Mouse (Mus musculus) spleen, adult 18-20 months (tissue): ENCODE results near the gene Mllt10.

Source experiments
- DNase-seq, 2 experiments: peaks; one replicate each; pipeline ENCODE4 v3.0.0; 2022; ENCODE audit warnings: mixed read lengths in 2 of 2

Mllt10 gene

GRCm38 (mm10) chr2:18055016-18055928 lies at the start of gene Mllt10:
Mllt10 (plus strand) TSS chr2:18055237.
- no peak for DNase-seq

DNA sequence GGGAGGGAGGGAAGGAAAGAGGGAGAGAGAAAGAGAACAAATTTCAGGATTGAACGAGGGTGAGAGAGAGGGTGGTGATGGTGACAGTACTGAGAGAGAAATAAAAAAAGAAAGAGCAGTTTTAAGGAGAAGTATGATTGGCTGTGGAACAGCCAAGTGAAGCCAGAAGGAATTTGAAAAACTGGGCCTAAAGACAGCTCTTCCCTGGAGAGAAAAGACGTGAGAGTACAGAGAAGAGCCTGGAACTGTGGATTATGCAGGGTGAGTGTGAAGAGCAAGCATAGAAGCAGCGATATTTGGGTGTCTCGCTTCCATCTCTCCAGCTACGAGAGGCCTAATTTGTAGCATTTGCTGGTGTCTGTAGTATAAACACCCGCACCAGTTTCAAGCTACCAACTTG lies 43.8 kb upstream of the Mllt10 start:
- DNase-seq, result no peak

GRCm38 (mm10) chr2:18012866-18013265 lies 42.2 kb upstream of the Mllt10 start:
- DNase-seq, result no peak

- no peak for DNase-seq
Observed at GRCm38 (mm10) chr2:18015581-18015980, 39.5 kb upstream of the Mllt10 start.

DNA sequence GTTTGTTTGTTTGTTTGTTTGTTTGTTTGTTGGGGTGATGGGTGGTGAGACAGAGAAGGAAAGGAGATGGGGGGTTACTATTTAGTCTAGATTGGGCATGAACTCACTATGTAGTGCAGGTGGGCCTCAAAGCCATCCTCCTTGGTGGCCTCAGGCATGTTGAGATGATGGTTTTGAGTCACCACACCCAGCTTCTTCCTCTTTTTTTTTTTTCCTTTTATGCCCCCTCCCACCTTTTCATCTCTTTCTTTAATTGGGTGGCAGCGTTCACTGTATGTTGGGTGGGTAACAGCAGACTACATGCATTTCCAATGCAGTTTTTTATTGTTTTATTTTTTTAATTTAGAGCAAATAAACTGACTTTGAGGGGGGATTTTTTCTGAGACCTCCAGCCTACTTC lies 38.4 kb upstream of the Mllt10 start:
- no peak for DNase-seq

- no peak for DNase-seq
Observed at GRCm38 (mm10) chr2:18017321-18017720, 37.7 kb upstream of the Mllt10 start.

DNA sequence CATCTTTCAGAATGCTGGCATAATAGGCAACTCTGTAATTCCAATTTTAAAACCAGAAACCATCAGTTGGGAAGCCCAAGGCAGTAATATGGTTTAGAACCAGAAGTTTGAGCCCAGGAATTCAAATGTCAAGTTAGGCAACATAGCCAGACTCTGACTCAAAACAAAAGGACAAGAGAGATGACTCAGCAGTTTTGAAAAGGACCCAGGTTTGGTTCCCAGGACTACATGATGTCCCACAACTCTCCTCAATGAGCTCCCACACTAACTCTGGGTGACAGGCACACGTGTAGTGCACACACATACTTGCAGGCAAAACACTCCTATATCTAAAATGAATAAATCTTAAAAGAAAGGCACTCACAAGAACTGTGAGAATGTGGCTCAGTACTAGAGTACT lies 35.9 kb upstream of the Mllt10 start:
- no peak for DNase-seq

GRCm38 (mm10) chr2:18022886-18023285 lies 32.2 kb upstream of the Mllt10 start:
- DNase-seq, result no peak

- DNase-seq, result no peak
Observed at GRCm38 (mm10) chr2:18025116-18025515, 29.9 kb upstream of the Mllt10 start.

- no peak for DNase-seq
Observed at GRCm38 (mm10) chr2:18025781-18026115, 29.3 kb upstream of the Mllt10 start.

DNA sequence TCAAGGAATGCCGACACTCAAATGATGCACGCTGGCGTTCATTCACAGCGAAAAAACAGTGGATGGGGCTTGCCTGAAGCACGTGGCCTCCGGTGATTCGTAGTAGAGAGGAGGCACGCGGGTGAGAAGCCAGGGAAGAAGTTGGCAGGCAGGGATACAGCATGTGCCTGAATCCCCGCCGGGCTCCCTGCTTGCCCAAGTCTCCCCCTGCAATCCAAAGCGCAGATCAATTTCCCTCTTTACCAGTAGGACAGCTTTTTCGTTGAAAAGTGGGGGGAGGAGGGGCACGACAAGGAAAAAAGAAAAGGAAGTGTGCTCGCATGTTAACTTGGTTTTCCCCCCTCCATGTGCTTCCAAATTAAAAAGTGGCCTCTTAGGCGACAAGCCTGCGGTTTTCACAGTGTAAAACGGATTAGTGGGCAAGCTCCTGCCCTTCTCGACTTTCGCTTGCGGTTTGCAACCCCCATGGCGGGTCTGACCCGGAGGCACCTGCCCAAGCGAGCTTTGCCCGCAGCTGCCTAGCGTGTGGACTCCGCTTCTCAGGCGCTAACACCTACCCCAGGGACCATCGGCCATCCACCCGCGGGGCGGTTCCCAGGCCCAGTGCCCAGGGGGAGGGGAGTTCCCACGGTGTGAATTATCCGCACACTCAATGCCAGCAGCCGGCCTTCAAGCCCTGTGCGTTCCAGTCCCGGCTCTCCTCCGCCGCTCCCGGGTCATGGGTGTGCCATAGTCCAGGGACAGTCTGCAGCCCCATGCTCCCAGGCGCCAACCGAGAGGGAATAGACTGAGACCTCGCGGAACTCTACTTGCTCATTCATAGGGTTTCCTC lies 28.7 kb upstream of the Mllt10 start:
- DNase-seq, result peak; percentile 22 to 35

GRCm38 (mm10) chr2:18027448-18028139 lies 27.4 kb upstream of the Mllt10 start:
- peak; percentile 80 to 92 for DNase-seq

GRCm38 (mm10) chr2:18028140-18029021 lies 26.7 kb upstream of the Mllt10 start:
- peak; percentile 53 to 61 for DNase-seq

DNA sequence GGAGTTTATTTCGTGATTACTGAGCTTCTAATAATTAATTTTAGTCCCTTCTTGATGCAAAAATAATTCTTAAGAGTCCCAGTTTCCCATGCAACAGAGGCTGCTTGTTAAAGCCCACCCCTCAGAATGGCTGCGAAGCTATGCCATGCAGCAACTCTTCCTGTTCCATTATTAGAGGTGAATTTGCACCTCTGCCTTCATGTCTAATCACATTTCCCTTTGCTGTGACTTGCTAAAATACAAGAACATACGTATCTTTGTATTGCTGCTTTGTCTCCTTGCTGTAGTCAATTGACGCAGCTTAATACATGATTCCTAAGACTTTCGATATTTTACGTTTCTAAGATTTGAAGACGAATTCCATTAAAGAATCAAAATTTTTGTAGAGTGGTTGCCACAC lies 25.4 kb upstream of the Mllt10 start:
- no peak for DNase-seq

- no peak for DNase-seq
Observed at GRCm38 (mm10) chr2:18030581-18030980, 24.5 kb upstream of the Mllt10 start.

DNA sequence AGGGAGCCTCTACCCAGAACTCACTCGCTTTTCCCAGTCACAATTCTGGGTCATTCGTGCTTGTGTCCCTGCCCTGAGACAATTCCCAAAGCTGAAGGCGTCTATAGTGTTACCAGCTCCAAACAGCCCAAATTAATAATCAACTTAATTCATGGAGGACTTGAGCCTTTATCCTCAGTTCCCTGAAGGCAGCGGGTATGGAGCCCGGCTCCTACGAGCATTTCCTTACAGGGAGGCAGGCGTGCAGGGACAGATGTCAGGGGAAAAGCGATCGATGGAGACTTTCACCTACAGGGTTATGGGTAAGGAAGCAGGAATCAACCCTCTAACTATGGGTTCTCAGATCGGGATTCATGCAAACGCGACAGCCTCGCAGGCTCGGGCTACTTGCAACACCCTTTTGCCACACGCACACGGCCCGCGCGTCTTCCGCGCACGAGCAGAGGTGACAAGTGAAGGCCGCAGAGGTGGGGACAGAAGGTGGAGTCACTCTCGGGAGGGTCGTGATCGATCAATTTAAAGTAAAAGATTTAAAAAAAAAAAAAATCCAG lies 23.7 kb upstream of the Mllt10 start:
- DNase-seq, result no peak

DNA sequence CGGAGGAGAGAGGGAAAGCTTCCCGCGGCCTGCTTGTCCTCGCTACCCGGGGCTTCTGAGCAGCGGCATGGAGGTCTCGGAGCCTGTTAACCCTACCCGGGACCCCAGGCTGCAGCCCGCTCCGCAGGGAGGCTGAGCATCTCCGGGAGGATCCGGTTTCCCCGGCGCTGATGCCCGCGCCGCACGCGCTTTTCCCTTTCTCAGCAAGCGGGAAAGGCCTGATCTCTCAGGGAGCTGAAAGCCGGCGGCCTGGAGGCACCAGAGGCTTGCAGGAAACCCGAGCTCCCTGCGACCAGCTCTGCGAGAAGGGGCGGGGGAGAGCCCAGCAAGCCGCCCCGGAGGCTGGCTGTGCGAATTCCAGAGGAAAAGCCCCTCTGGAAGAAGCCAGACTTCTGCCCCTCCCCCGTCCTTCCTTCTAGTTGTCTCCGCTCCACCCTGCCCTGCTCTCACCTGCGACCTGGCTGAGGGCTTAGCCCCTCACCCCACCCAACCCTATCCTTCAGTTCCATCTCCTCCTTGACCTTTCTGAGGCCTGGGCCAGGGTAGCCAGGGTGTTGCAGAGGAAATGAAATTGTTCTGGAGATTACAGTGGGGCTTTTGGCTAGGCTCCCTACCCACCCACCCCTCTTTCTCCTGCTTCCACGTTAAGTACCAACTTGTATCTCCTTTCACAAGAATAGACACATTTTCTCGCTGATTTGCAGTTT lies 23.1 kb upstream of the Mllt10 start:
- no peak for DNase-seq

GRCm38 (mm10) chr2:18032538-18032895 lies 22.5 kb upstream of the Mllt10 start:
- DNase-seq, result no peak

- no peak for DNase-seq
Observed at GRCm38 (mm10) chr2:18033166-18034108, 21.6 kb upstream of the Mllt10 start.
